Mouse (Mus musculus) embryo, embryonic 11.5 days (tissue): ENCODE measurements around the gene Idh1.

ENCODE experiments used
- DNase-seq: peaks from one replicate; pipeline ENCODE4 v3.0.0-alpha.2; 2012; ENCODE audit warnings: low read depth, low spot score

Idh1 gene

DNA sequence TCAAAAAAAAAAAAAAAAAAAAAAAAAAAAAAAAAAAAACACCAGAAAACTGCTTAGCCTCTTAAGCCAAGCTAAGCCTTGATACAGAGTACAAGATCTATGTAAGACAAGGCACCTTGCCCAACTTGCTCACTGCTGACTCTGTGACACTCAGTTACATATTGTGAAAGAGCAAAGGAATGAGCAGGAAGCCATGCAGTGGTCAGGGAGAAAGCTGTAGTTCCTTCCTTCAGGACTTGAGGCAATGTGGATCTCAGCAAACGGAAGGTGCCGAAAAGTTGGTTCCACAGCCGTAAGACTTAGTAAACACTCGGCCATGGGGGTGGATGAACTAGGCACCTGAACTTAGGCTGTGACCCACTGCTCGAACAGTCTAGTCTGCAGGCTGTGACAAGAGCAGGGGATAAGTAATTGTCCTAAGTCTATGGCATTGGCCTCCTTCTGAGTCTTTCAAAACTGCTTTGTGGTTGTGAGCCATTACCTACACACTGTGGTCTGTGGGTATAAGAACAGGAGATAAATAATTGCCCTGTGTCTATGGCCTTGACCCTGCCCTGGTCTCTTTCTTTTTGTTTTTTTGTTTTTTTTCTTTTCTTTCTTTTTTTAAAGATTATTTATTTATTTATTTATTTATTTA, 72.6 kb downstream of the Idh1 start:
- no peak for DNase-seq

DNA sequence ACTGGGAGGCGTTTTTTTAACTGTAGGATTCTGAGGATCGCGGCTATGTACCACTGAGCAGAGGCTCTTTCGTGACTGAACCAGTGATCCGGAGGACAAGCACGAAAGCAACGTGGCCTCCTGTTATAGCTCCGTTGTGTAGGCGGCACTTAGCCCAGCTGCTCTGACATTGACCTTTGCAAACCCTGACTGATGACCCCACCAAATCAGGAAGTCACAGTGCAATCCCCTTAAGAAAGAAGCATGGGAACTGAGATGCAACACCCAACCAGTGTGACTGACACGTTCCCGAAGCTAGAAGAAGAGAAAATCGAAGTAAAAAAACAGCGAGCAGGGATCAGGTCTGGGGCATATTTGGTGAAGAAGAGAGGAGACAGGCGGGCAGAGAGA, 73.5 kb downstream of the Idh1 start:
- DNase-seq = no peak

- peak; percentile 77 for DNase-seq
Observed at GRCm38 (mm10) chr1:65112031-65112806, 74.1 kb downstream of the Idh1 start.

- DNase-seq = no peak
Observed at GRCm38 (mm10) chr1:65109756-65110435, 76.4 kb downstream of the Idh1 start.

- no peak for DNase-seq
Observed at GRCm38 (mm10) chr1:65109196-65109595, 77.1 kb downstream of the Idh1 start.
